Mouse (Mus musculus): Measurements from ENCODE around the gene Islr. TPM values are rescaled to one million over a fixed set of nuclear protein-coding genes. Genes with fewer than 3 reads are reported as not detected.

Gene Islr
- total and polyA plus RNA-seq, 3 experiments = not detected

GRCm38 (mm10) chr9:58113279-58113884 is 90.7 kb downstream of the Islr start:
- Histone ChIP-seq H3K9ac (ENCODE audit: control insufficient read depth, low read depth, low read length, poor library complexity, severe bottlenecking) (no peak overlapping the region), H3K27me3 (ENCODE audit: control insufficient read depth in 1 of 2, insufficient read depth in 2 of 2, low read length in 2 of 2) (peaks cover 3 to 5% of the 10 kb centered on the region in 2 experiments; a peak in 3 of 4 replicates)

GRCm38 (mm10) chr9:58112866-58113278 is 91.2 kb downstream of the Islr start:
- H3K27me3 ChIP-seq (ENCODE audit: control insufficient read depth in 1 of 2, insufficient read depth in 2 of 2, low read length in 2 of 2) = peaks cover 3 to 5% of the 10 kb centered on the region in 2 experiments; a peak in 3 of 4 replicates
- no peak overlapping the region for H3K9ac ChIP-seq (ENCODE audit: control insufficient read depth, low read depth, low read length, poor library complexity, severe bottlenecking)
- H3K27ac ChIP-seq (ENCODE audit: control insufficient read depth, low read depth, low read length) = no peak overlapping the region
- no peaks in the 10 kb centered on the region for H3K4me1 ChIP-seq (ENCODE audit: control insufficient read depth in 1 of 2, insufficient read depth in 2 of 2, low read length in 2 of 2)
- H3K4me3 ChIP-seq (ENCODE audit: control insufficient read depth in 1 of 2, insufficient read depth in 1 of 2, low read depth in 2 of 2, low read length in 2 of 2) = no peak overlapping the region
- H3K36me3 ChIP-seq (ENCODE audit: control insufficient read depth in 1 of 2, insufficient read depth in 2 of 2, low read length in 2 of 2) = no peaks in the 10 kb centered on the region
- H3K9me3 ChIP-seq (replicated peaks; ENCODE audit: insufficient read depth, low read length) = no peaks in the 10 kb centered on the region
- no peak for DNase-seq (ENCODE audit: low read depth, low spot score)
- TF ChIP-seq RAD21 (IDR thresholded peaks at IDR 0.05; ENCODE audit: low read depth, low read length) (no peak), ZKSCAN1 (IDR thresholded peaks at IDR 0.05; ENCODE audit: low read depth, low read length) (no peak), GATA1 (IDR thresholded peaks at IDR 0.05; ENCODE audit: low read depth, low read length) (no peak), BHLHE40 (IDR thresholded peaks at IDR 0.05; ENCODE audit: borderline replicate concordance, low read depth, low read length) (no peak), ELF1 (IDR thresholded peaks at IDR 0.05; ENCODE audit: low read depth, low read length) (no peak), MYB (IDR thresholded peaks at IDR 0.05; ENCODE audit: low read depth, low read length) (no peak), TCF12 (IDR thresholded peaks at IDR 0.05; ENCODE audit: low read depth, low read length) (no peak), SMC3 (IDR thresholded peaks at IDR 0.05; ENCODE audit: low read depth, low read length) (no peak), TBP (IDR thresholded peaks at IDR 0.05; ENCODE audit: low read depth, low read length) (no peak)
- no peaks in the 10 kb centered on the region for H3K79me2 ChIP-seq (ENCODE audit: control insufficient read depth, insufficient read depth, low read length, poor library complexity)

More at GRCm38 (mm10) chr9:58113279-58113884, 90.7 kb downstream of the Islr start:
- Histone ChIP-seq H3K9me3 (replicated peaks; ENCODE audit: insufficient read depth, low read length) (no peaks in the 10 kb centered on the region), H3K27ac (ENCODE audit: control insufficient read depth, low read depth, low read length) (no peak overlapping the region), H3K79me2 (ENCODE audit: control insufficient read depth, insufficient read depth, low read length, poor library complexity) (no peaks in the 10 kb centered on the region), H3K36me3 (ENCODE audit: control insufficient read depth in 1 of 2, insufficient read depth in 2 of 2, low read length in 2 of 2) (no peaks in the 10 kb centered on the region), H3K4me1 (ENCODE audit: control insufficient read depth in 1 of 2, insufficient read depth in 2 of 2, low read length in 2 of 2) (no peaks in the 10 kb centered on the region), H3K4me3 (ENCODE audit: control insufficient read depth in 1 of 2, insufficient read depth in 1 of 2, low read depth in 2 of 2, low read length in 2 of 2) (no peak overlapping the region)
- TF ChIP-seq RAD21 (IDR thresholded peaks at IDR 0.05; ENCODE audit: low read depth, low read length) (no peak), MAZ (IDR thresholded peaks at IDR 0.05; ENCODE audit: low read depth, low read length) (no peak), BHLHE40 (IDR thresholded peaks at IDR 0.05; ENCODE audit: borderline replicate concordance, low read depth, low read length) (no peak), TAL1 (IDR thresholded peaks at IDR 0.05; ENCODE audit: low read length) (no peak), USF1 (IDR thresholded peaks at IDR 0.05; ENCODE audit: low read depth, low read length) (no peak), CTCF (IDR thresholded peaks at IDR 0.05 in 2 of 3, conservative IDR thresholded peaks at IDR 0.05 in 1 of 3; ENCODE audit: control insufficient read depth in 1 of 3, insufficient read depth in 1 of 3, low read depth in 2 of 3, low read length in 3 of 3, poor library complexity in 1 of 3, severe bottlenecking in 1 of 3) (no peak), GABPA (IDR thresholded peaks at IDR 0.05; ENCODE audit: low read depth, low read length) (no peak), USF2 (IDR thresholded peaks at IDR 0.05; ENCODE audit: borderline replicate concordance in 1 of 2, insufficient read depth in 1 of 2, low read depth in 1 of 2, low read length in 2 of 2) (no peak), EP300 (IDR thresholded peaks at IDR 0.05; ENCODE audit: low read depth in 1 of 2, low read length in 2 of 2) (no peak), MYC (IDR thresholded peaks at IDR 0.05; ENCODE audit: low read depth, low read length) (no peak), POLR2AphosphoS5 (IDR thresholded peaks at IDR 0.05; ENCODE audit: borderline replicate concordance, low read depth, low read length) (no peak), TCF12 (IDR thresholded peaks at IDR 0.05; ENCODE audit: low read depth, low read length) (no peak), MYB (IDR thresholded peaks at IDR 0.05; ENCODE audit: low read depth, low read length) (no peak)
- no peak for DNase-seq (ENCODE audit: low read depth, low spot score)

Measured in MEL (cell line).